Mouse (Mus musculus): ENCODE data around the gene Pth1r. TPM values are rescaled to one million over a fixed set of nuclear protein-coding genes. Genes with fewer than 3 reads are reported as not detected.

Gene Pth1r
- polyA plus RNA-seq, 1 experiment = 11.0 TPM

DNA sequence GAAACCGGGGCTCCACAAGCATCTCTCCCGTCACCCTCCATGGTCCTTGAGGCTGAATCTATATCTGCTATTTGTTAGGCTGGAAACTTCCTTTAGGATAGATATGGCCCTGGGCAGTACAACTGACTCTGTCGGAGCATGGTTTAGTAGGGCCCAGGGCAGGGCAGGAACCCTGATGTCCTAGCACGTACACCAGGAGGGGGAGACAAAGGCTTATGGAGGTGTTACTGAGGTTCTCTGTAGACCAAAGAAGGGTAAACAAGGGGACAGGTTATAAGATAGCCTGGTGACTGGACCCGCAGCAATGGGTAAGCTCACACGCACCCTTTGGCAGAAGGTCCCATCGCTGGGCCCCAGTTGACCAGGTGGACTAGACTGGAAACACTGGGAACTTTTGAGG lies 31.6 kb upstream of the Pth1r start:
- DNase-seq (ENCODE audit: low read depth in 1 of 2, low spot score in 2 of 2) = no peak
- Histone ChIP-seq H3K27ac (ENCODE audit: insufficient read depth, low read length) (no peak overlapping the region), H3K27me3 (ENCODE audit: control insufficient read depth, insufficient read depth, low read length) (peaks cover 3% of the 10 kb centered on the region; the same call in 1 of the 2 replicates), H3K36me3 (ENCODE audit: control insufficient read depth, insufficient read depth, low read length) (no peaks in the 10 kb centered on the region), H3K4me3 (ENCODE audit: extremely low read depth, insufficient read depth, insufficient read length) (no peak overlapping the region), H3K4me1 (ENCODE audit: control insufficient read depth, insufficient read depth, insufficient read length) (peaks cover 3% of the 10 kb centered on the region)
- whole genome bisulfite sequencing = 91% methylated on average over 7 of the region's 7 CpGs
- TF ChIP-seq POLR2A (IDR thresholded peaks at IDR 0.05; ENCODE audit: low read depth, low read length) (no peak), CTCF (IDR thresholded peaks at IDR 0.05; ENCODE audit: extremely low read depth, insufficient read depth, insufficient read length, insufficient replicate concordance) (no peak)

DNA sequence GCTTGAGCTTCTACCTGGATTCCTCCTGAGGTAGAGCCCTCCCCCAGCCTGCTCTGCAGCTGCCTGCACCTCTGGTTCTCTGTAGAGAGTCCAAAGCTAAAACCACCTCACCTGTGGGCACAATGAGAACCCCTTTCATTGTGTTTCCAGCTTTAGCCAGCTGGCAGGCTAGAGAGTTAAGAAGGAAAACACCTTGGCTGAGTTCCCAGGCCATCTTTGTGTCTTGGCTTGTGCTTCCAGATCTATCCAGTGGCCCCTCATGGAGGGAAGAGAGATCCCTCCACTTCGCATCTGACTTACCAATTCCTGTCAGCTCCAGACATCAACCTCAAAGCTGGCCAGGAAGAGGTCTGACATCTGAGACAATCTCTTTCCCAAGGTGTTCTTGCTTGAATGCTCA lies 31.2 kb upstream of the Pth1r start:
- H3K4me1 ChIP-seq (ENCODE audit: control insufficient read depth, insufficient read depth, insufficient read length) = peaks cover 3% of the 10 kb centered on the region
- no peak overlapping the region for H3K4me3 ChIP-seq (ENCODE audit: extremely low read depth, insufficient read depth, insufficient read length)
- WGBS = 90% methylated on average over 1 of the region's 1 CpGs
- peaks cover 3% of the 10 kb centered on the region; the same call in 1 of the 2 replicates for H3K27me3 ChIP-seq (ENCODE audit: control insufficient read depth, insufficient read depth, low read length)
- H3K27ac ChIP-seq (ENCODE audit: insufficient read depth, low read length) = no peak overlapping the region
- no peak for DNase-seq (ENCODE audit: low read depth in 1 of 2, low spot score in 2 of 2)
- TF ChIP-seq POLR2A (IDR thresholded peaks at IDR 0.05; ENCODE audit: low read depth, low read length) (no peak), CTCF (IDR thresholded peaks at IDR 0.05; ENCODE audit: extremely low read depth, insufficient read depth, insufficient read length, insufficient replicate concordance) (no peak)
- no peaks in the 10 kb centered on the region for H3K36me3 ChIP-seq (ENCODE audit: control insufficient read depth, insufficient read depth, low read length)

DNA sequence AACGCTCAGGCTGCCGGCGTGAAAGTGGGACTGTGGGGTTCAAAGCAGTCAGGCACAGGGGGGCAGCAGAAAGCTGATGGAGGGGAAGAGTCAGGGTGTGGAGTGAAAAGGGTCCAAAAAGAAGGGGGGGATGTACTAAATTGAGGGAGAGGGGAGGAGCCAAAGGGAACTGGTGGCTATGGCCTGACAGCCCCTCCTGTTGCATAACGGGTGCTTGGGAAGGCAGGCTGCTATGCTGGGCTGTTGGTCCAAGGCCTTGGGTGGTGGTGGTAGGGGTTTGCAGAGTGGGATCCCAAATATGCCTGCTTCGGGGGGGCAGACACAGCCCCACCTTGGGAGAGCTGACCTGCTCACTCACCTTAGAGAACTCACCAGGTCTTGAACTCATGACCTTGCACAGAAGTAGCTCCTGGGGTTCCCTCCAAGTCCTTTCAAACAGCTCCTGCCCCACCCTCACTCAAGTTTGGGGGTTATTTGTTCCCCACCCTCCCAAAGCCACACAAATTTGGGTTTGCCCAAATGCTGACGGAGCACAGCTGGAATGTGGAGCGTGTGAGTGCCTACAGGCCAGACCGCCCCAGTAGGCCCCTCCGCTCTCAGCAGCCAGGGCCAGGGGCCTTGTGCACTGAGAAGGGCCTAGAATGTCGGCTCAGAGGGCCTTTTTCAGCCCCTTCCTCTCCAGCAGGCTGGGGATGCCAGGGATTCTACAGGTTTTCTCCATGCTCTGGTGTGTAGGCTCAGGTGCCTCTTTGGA lies 28.5 kb upstream of the Pth1r start:
- H3K4me1 ChIP-seq (ENCODE audit: control insufficient read depth, insufficient read depth, insufficient read length) = no peaks in the 10 kb centered on the region
- WGBS = 87% methylated on average over 10 of the region's 10 CpGs
- no peak for TF ChIP-seq POLR2A (IDR thresholded peaks at IDR 0.05; ENCODE audit: low read depth, low read length)
- no peak for TF ChIP-seq CTCF (IDR thresholded peaks at IDR 0.05; ENCODE audit: extremely low read depth, insufficient read depth, insufficient read length, insufficient replicate concordance)
- H3K36me3 ChIP-seq (ENCODE audit: control insufficient read depth, insufficient read depth, low read length) = no peaks in the 10 kb centered on the region
- H3K4me3 ChIP-seq (ENCODE audit: extremely low read depth, insufficient read depth, insufficient read length) = no peak overlapping the region
- no peaks in the 10 kb centered on the region for H3K27me3 ChIP-seq (ENCODE audit: control insufficient read depth, insufficient read depth, low read length)
- DNase-seq (ENCODE audit: low read depth in 1 of 2, low spot score in 2 of 2) = no peak
- no peak overlapping the region for H3K27ac ChIP-seq (ENCODE audit: insufficient read depth, low read length)

DNA sequence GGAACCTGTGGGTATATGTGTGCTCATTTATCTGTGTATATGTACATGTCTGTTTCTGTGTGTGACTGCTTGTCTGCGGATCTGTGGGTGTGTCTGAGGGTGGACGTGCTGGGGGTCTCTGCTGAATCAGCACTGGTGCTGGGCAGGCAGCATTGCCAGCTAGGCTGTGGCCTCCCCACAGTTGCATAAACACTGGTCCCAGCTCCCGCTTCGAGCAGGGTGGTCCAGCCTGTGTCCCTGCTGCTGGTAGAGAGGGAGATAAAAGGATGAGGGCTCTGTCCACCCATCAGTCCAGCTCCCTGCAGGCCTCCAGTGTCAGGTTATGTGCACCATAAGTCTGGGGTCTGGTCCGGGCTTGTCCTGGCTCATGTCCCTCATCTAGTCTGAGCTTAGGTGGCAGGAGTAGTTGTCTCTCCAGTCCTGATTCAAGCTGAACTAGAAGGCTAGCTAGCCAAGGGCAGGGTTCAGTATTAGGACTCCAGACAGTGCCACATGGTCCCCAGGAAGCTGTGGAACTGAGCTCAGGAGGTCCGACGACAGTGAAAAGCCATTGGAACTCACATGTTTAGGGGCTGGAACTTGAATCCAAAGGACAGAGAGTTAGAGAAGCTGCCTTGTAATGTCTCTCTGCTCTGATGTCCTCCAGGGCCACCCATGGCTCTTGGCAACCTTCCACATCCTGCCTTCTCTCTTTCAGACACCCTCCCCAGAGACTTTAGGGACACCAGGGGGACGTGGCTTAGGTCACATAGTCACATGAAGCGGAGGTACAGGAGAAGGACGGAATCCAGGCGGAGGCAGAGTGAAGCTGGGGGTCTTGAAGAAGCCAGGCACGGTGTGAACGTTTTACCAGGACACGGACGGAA lies 27.7 kb upstream of the Pth1r start:
- Histone ChIP-seq H3K4me1 (ENCODE audit: control insufficient read depth, insufficient read depth, insufficient read length) (no peaks in the 10 kb centered on the region), H3K27me3 (ENCODE audit: control insufficient read depth, insufficient read depth, low read length) (no peaks in the 10 kb centered on the region), H3K36me3 (ENCODE audit: control insufficient read depth, insufficient read depth, low read length) (no peaks in the 10 kb centered on the region), H3K4me3 (ENCODE audit: extremely low read depth, insufficient read depth, insufficient read length) (no peak overlapping the region), H3K27ac (ENCODE audit: insufficient read depth, low read length) (no peak overlapping the region)
- TF ChIP-seq POLR2A (IDR thresholded peaks at IDR 0.05; ENCODE audit: low read depth, low read length) (no peak), CTCF (IDR thresholded peaks at IDR 0.05; ENCODE audit: extremely low read depth, insufficient read depth, insufficient read length, insufficient replicate concordance) (no peak)
- 87% methylated on average over 15 of the region's 15 CpGs for WGBS
- DNase-seq (ENCODE audit: low read depth in 1 of 2, low spot score in 2 of 2) = no peak

DNA sequence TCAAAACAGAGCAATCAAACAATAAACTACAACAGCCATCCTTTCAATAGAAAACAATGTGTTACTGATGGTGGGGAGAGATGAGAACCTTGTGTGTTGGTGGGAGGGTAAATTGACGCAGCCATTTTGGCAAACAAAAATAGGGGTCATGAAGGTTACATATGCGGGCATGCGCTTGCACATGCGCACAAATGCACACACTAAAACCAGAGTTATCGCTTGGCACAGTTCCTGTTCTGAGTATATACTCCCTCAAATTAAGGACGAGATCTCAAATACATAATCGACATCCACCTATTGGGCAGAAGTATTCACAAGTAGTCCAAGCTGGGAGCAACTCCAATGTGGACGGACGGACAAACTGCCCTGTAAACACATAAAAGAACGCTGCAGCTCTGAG lies 25.4 kb upstream of the Pth1r start:
- H3K4me1 ChIP-seq (ENCODE audit: control insufficient read depth, insufficient read depth, insufficient read length) = no peaks in the 10 kb centered on the region
- H3K36me3 ChIP-seq (ENCODE audit: control insufficient read depth, insufficient read depth, low read length) = no peaks in the 10 kb centered on the region
- 93% methylated on average over 10 of the region's 10 CpGs for WGBS
- no peak overlapping the region for H3K4me3 ChIP-seq (ENCODE audit: extremely low read depth, insufficient read depth, insufficient read length)
- no peak for DNase-seq (ENCODE audit: low read depth in 1 of 2, low spot score in 2 of 2)
- no peak for TF ChIP-seq CTCF (IDR thresholded peaks at IDR 0.05; ENCODE audit: extremely low read depth, insufficient read depth, insufficient read length, insufficient replicate concordance)
- H3K27me3 ChIP-seq (ENCODE audit: control insufficient read depth, insufficient read depth, low read length) = no peaks in the 10 kb centered on the region
- no peak overlapping the region for H3K27ac ChIP-seq (ENCODE audit: insufficient read depth, low read length)

DNA sequence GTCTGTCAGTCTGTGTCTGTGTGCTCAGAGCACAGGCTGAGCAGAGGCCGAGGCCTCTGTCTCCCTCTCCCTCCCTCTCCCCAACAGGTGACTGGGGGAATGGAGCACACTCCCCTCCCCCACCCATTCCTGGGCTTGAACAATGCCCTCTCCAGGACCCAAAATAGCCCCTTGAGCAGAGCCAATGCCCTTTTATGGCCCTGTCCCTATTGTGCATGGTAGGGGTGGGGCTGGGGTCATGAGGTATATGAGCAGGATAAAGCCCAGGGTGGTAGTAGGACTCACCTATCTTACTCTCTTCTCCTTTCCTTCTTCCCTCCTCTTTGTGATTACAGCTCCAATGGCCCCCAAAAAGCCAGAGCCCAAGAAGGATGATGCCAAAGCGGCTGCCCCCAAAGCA lies 16.5 kb upstream of the Pth1r start:
- H3K4me1 ChIP-seq (ENCODE audit: control insufficient read depth, insufficient read depth, insufficient read length) = no peaks in the 10 kb centered on the region
- H3K27me3 ChIP-seq (ENCODE audit: control insufficient read depth, insufficient read depth, low read length) = no peaks in the 10 kb centered on the region
- TF ChIP-seq POLR2A (IDR thresholded peaks at IDR 0.05; ENCODE audit: low read depth, low read length) = no peak
- TF ChIP-seq CTCF (IDR thresholded peaks at IDR 0.05; ENCODE audit: extremely low read depth, insufficient read depth, insufficient read length, insufficient replicate concordance) = no peak
- no peak for DNase-seq (ENCODE audit: low read depth in 1 of 2, low spot score in 2 of 2)
- WGBS = 93% methylated on average over 2 of the region's 2 CpGs
- H3K27ac ChIP-seq (ENCODE audit: insufficient read depth, low read length) = no peak overlapping the region
- no peak overlapping the region for H3K4me3 ChIP-seq (ENCODE audit: extremely low read depth, insufficient read depth, insufficient read length)
- no peaks in the 10 kb centered on the region for H3K36me3 ChIP-seq (ENCODE audit: control insufficient read depth, insufficient read depth, low read length)

Data from spleen, adult 2 months (tissue).